Comparison of ENCODE assay signal across 8 mouse cellular contexts in the genomic region with DNA sequence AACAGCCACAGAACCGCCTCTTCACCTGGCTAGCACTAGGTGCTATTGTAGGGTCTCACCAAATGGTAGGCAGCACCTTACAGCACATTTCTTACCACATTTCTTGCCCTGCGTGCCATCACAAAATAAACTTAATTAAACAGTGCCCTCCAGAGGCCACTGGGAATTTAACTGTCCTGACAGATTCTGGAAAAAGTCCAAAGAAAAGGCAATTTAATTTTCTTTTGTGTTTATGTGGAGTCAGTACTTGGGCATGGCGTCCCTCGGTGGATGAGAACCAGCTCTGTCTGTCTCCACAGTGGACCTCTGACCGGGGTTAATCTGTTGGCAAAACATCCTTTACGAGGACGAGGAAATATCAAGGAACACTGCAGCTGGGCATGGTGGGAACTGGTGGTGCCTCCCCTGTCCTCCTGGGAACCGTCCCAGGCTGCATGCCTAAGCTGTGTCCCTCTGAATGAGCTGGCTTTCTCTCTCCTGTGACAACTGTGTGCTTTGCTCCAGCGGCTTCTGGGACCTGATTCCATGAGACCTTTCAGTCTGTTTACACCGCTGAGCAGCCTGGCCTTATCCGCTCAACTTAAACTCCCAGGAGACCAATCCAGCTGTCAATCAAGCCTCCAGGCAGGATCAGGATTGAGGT.
DNase-seq lines count a peak whose midpoint lies in the region; ATAC-seq and TF ChIP-seq lines count a peak whose summit lies in the region.

No protein-coding gene starts in this region.

- no peaks in the 10 kb centered on the region for H3K79me2 ChIP-seq in MEL (ENCODE audit: control insufficient read depth, insufficient read depth, low read length, poor library complexity)

- no peak; a peak in 1 of 4 replicates for TF ChIP-seq EP300 in MEL (IDR thresholded peaks at IDR 0.05; ENCODE audit: low read depth in 1 of 2, low read length in 2 of 2)
- TF ChIP-seq EP300 in liver, postnatal 0 days (IDR thresholded peaks at IDR 0.05; ENCODE audit: low read depth), result no peak

- H3K9ac ChIP-seq in MEL (ENCODE audit: control insufficient read depth, low read depth, low read length, poor library complexity, severe bottlenecking), result peak overlapping the region; percentile 58
- peak overlapping the region; percentile 16; the same call in 1 of the 2 replicates for H3K9ac ChIP-seq in liver, postnatal 0 days (replicated peaks)
- no peak overlapping the region for H3K9ac ChIP-seq in neural tube, embryonic 13.5 days

- TF ChIP-seq RAD21 in MEL (IDR thresholded peaks at IDR 0.05; ENCODE audit: low read depth, low read length), result peak; percentile 98

- no peak for ATAC-seq in liver, postnatal 0 days
- peak; percentile 78 for ATAC-seq in neural tube, embryonic 13.5 days (ENCODE audit: low read depth)

- H3K4me2 ChIP-seq in liver, postnatal 0 days (ENCODE audit: low read depth, low read length), result 0 out of 2 replicates have a peak overlapping the region, but pooled peaks have one; percentile 22
- peak overlapping the region; percentile 36 for H3K4me2 ChIP-seq in neural tube, embryonic 13.5 days

- H3K9me3 ChIP-seq in MEL (replicated peaks; ENCODE audit: insufficient read depth, low read length), result no peaks in the 10 kb centered on the region
- no peaks in the 10 kb centered on the region for H3K9me3 ChIP-seq in forebrain, embryonic 10.5 days
- H3K9me3 ChIP-seq in liver, postnatal 0 days (ENCODE audit: low read length), result no peaks in the 10 kb centered on the region
- no peaks in the 10 kb centered on the region for H3K9me3 ChIP-seq in neural tube, embryonic 13.5 days

- no peak overlapping the region for H3K27ac ChIP-seq in MEL (ENCODE audit: control insufficient read depth, low read depth, low read length)
- no peak overlapping the region for H3K27ac ChIP-seq in brown adipose tissue, adult 24 weeks (replicated peaks; ENCODE audit: low read depth, low read length)
- H3K27ac ChIP-seq in forebrain, embryonic 10.5 days, result peak overlapping the region; percentile 69
- H3K27ac ChIP-seq in liver, postnatal 0 days (ENCODE audit: low read depth), result no peak overlapping the region
- H3K27ac ChIP-seq in neural tube, embryonic 13.5 days (replicated peaks), result 0 out of 2 replicates have a peak overlapping the region, but pooled peaks have one; percentile 1

- H3K4me3 ChIP-seq in MEL (ENCODE audit: control insufficient read depth in 1 of 2, insufficient read depth in 1 of 2, low read depth in 2 of 2, low read length in 2 of 2), result peak overlapping the region; percentile 60 to 87
- H3K4me3 ChIP-seq in brown adipose tissue, adult 24 weeks (ENCODE audit: insufficient read depth, low read depth, low read length), result peak overlapping the region; percentile 27; the same call in 1 of the 2 replicates
- no peak overlapping the region for H3K4me3 ChIP-seq in forebrain, embryonic 10.5 days
- no peak overlapping the region for H3K4me3 ChIP-seq in liver, postnatal 0 days (ENCODE audit: low read depth, low read length)
- H3K4me3 ChIP-seq in neural tube, embryonic 13.5 days, result no peak overlapping the region

- H3K36me3 ChIP-seq in MEL (ENCODE audit: control insufficient read depth in 1 of 2, insufficient read depth in 2 of 2, low read length in 2 of 2), result no peaks in the 10 kb centered on the region
- H3K36me3 ChIP-seq in forebrain, embryonic 10.5 days (replicated peaks), result no peaks in the 10 kb centered on the region
- no peaks in the 10 kb centered on the region for H3K36me3 ChIP-seq in liver, postnatal 0 days (replicated peaks; ENCODE audit: insufficient read depth, low read length)
- no peaks in the 10 kb centered on the region for H3K36me3 ChIP-seq in neural tube, embryonic 13.5 days

- TF ChIP-seq POLR2A in MEL (IDR thresholded peaks at IDR 0.05; ENCODE audit: control insufficient read depth in 1 of 2, insufficient read depth in 1 of 2, low read depth in 1 of 2, low read length in 2 of 2, poor library complexity in 1 of 2), result no peak

- WGBS in forebrain, embryonic 10.5 days, result 25% methylated on average over 11 of the region's 11 CpGs
- 34% methylated on average over 11 of the region's 11 CpGs for WGBS in liver, postnatal 0 days (ENCODE audit: insufficient replicate concordance)
- 29% methylated on average over 11 of the region's 11 CpGs for WGBS in neural tube, embryonic 13.5 days

- peaks cover 0 to 7% of the 10 kb centered on the region in 2 experiments; a peak in 3 of 4 replicates for H3K4me1 ChIP-seq in MEL (ENCODE audit: control insufficient read depth in 1 of 2, insufficient read depth in 2 of 2, low read length in 2 of 2)
- no peaks in the 10 kb centered on the region for H3K4me1 ChIP-seq in brown adipose tissue, adult 24 weeks (ENCODE audit: control insufficient read depth, insufficient read depth, insufficient read length, low read length)
- H3K4me1 ChIP-seq in forebrain, embryonic 10.5 days, result peaks cover 16% of the 10 kb centered on the region
- no peaks in the 10 kb centered on the region for H3K4me1 ChIP-seq in liver, postnatal 0 days (ENCODE audit: insufficient read depth)
- peaks cover 13% of the 10 kb centered on the region; the same call in 1 of the 2 replicates for H3K4me1 ChIP-seq in neural tube, embryonic 13.5 days (replicated peaks)

- peak; percentile 34 to 96 (median 48) for TF ChIP-seq CTCF in MEL (IDR thresholded peaks at IDR 0.05 in 2 of 3, conservative IDR thresholded peaks at IDR 0.05 in 1 of 3; ENCODE audit: control insufficient read depth in 1 of 3, insufficient read depth in 1 of 3, low read depth in 2 of 3, low read length in 3 of 3, poor library complexity in 1 of 3, severe bottlenecking in 1 of 3)
- peak; percentile 63 for TF ChIP-seq CTCF in liver, postnatal 0 days (IDR thresholded peaks at IDR 0.05; ENCODE audit: low read depth)

- H3K27me3 ChIP-seq in MEL (ENCODE audit: control insufficient read depth in 1 of 2, insufficient read depth in 2 of 2, low read length in 2 of 2), result no peaks in the 10 kb centered on the region; a peak in 1 of 4 replicates
- H3K27me3 ChIP-seq in forebrain, embryonic 10.5 days (ENCODE audit: poor library complexity, severe bottlenecking), result no peaks in the 10 kb centered on the region
- H3K27me3 ChIP-seq in liver, postnatal 0 days (ENCODE audit: insufficient read depth, low read length), result no peaks in the 10 kb centered on the region
- H3K27me3 ChIP-seq in neural tube, embryonic 13.5 days, result no peaks in the 10 kb centered on the region

- peak; percentile 88 for DNase-seq in MEL (ENCODE audit: low read depth, low spot score)
- peak; percentile 30 for DNase-seq in forebrain, embryonic 10.5 days (ENCODE audit: extremely low spot score, low spot score)
- DNase-seq in heart, postnatal 25 days (ENCODE audit: low spot score), result peak; percentile 21
- DNase-seq in kidney, postnatal 25 days, result peak; percentile 49 to 62
- DNase-seq in liver, postnatal 0 days, result peak; percentile 21
- no peak for DNase-seq in c-Kit-positive CD71-positive TER-119-positive erythroid progenitor cells, embryonic 14.5 days (ENCODE audit: low spot score)

- intact Hi-C loops in heart, postnatal 25 days (cut with DNase I), result loop anchor here (2.0 kb wide), 1 partner anchor 206 kb away; no protein-coding TSS in a partner anchor

TF ChIP-seq in MEL, 35 proteins besides CTCF, POLR2A, EP300 and RAD21:
- 0 out of 2 replicates have a peak, but pooled peaks have one; percentile 7 for TF ChIP-seq TCF12 (IDR thresholded peaks at IDR 0.05; ENCODE audit: low read depth, low read length)
- peak; percentile 58; the same call in 1 of the 2 replicates for TF ChIP-seq ZNF384 (IDR thresholded peaks at IDR 0.05; ENCODE audit: low read depth, low read length)
- peak; percentile 54 for TF ChIP-seq MAX (IDR thresholded peaks at IDR 0.05; ENCODE audit: low read length)
- TF ChIP-seq MXI1 (IDR thresholded peaks at IDR 0.05; ENCODE audit: low read depth, low read length), result peak; percentile 75
- TF ChIP-seq MEF2A (IDR thresholded peaks at IDR 0.05; ENCODE audit: extremely low read depth, insufficient replicate concordance, low read depth, low read length, poor library complexity, severe bottlenecking), result no peak
- peak; percentile 38; the same call in 1 of the 2 replicates for TF ChIP-seq MAZ (IDR thresholded peaks at IDR 0.05; ENCODE audit: low read depth, low read length)
- TF ChIP-seq ETS1 (IDR thresholded peaks at IDR 0.05; ENCODE audit: low read depth, low read length), result 0 out of 2 replicates have a peak, but pooled peaks have one; percentile 31
- TF ChIP-seq SMC3 (IDR thresholded peaks at IDR 0.05; ENCODE audit: low read depth, low read length), result peak; percentile 97
- peak; percentile 22; the same call in 1 of the 2 replicates for TF ChIP-seq BHLHE40 (IDR thresholded peaks at IDR 0.05; ENCODE audit: borderline replicate concordance, low read depth, low read length)
- TF ChIP-seq HCFC1 (IDR thresholded peaks at IDR 0.05; ENCODE audit: low read depth, low read length), result 0 out of 2 replicates have a peak, but pooled peaks have one; percentile 38
- TF ChIP-seq MYC (IDR thresholded peaks at IDR 0.05; ENCODE audit: low read depth, low read length), result peak; percentile 92
- TF ChIP-seq SIN3A (IDR thresholded peaks at IDR 0.05; ENCODE audit: low read length), result peak; percentile 94
- no peak for TF ChIP-seq NELFE (IDR thresholded peaks at IDR 0.05; ENCODE audit: low read depth, low read length)
- no peak for TF ChIP-seq ELF1 (IDR thresholded peaks at IDR 0.05; ENCODE audit: low read depth, low read length)
- TF ChIP-seq ZC3H11A (IDR thresholded peaks at IDR 0.05; ENCODE audit: low read depth, low read length), result peak; percentile 94
- TF ChIP-seq MYB (IDR thresholded peaks at IDR 0.05; ENCODE audit: low read depth, low read length), result no peak

Comparison
In these comparisons a context has a peak if more than half of its experiments do, and no peak if none do; other contexts are left out.
1. H3K27ac ChIP-seq: peak in forebrain, embryonic 10.5 days (single experiment) and neural tube, embryonic 13.5 days (single experiment); none in MEL (single experiment), brown adipose tissue, adult 24 weeks (single experiment) and liver, postnatal 0 days (single experiment).
2. H3K4me3 ChIP-seq: peak in MEL (2 of 2) and brown adipose tissue, adult 24 weeks (single experiment); none in forebrain, embryonic 10.5 days (single experiment), liver, postnatal 0 days (single experiment) and neural tube, embryonic 13.5 days (single experiment).